Mouse (Mus musculus): ENCODE results near the gene Rnf39. TPM values are rescaled to one million over a fixed set of nuclear protein-coding genes. Genes with fewer than 3 reads are reported as not detected.
"Not testable (repeated sequence)": the region's sequence is repeated elsewhere in the genome, so short reads cannot be mapped to it uniquely, and the experiment has no call there.

Gene Rnf39
- polyA plus RNA-seq, 1 experiment: 0.88 TPM

DNA sequence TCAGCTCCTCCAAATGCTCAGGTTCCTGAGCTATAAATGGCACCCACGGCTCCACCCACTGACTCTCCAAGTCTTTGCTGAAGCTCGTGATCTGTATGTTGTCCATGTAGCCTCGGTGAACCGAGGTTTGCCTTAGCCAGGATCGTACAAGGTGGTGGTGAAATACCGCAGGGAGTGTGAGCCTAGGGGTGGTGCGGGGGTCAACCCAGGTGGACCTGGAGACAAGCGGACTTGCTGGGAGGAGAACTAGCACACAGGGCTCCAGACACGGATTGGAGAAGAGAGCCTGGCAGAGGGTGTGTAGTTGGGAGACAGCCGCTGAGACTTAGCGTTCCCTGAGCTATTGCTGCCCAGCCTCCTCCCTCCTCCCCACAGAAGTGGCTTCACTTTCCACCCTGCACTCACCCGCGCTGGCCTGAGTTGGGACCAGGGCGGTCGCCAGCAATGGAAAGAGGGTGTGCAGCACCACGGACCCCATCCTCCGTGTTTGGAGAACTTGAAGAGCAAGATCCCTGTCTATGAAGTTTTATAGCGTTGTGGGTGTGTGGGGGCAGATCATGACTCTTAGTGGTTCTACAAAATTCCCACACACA is 38.6 kb downstream of the Rnf39 start, which contains the start of gene 2410137M14Rik:
TSS of gene 2410137M14Rik (minus strand) at position 17 of the 593 bp plus-strand sequence.
- Histone ChIP-seq H3K4me1 (ENCODE audit: control insufficient read depth, insufficient read depth, low read length) (peaks cover 11% of the 10 kb centered on the region), H3K27me3 (ENCODE audit: control insufficient read depth, insufficient read depth, low read length, poor library complexity, severe bottlenecking) (no peaks in the 10 kb centered on the region), H3K4me3 (ENCODE audit: low read depth, low read length) (peak within 1 kb of the TSS; percentile 48), H3K36me3 (ENCODE audit: control insufficient read depth, insufficient read depth, low read length, poor library complexity, severe bottlenecking) (no peaks in the 10 kb centered on the region; the same call in 1 of the 2 replicates), H3K27ac (ENCODE audit: insufficient read depth, low read length) (peak within 1 kb of the TSS; percentile 99), H3K9ac (ENCODE audit: low read depth, poor library complexity, severe bottlenecking) (peak within 1 kb of the TSS; percentile 68), H3K9me3 (replicated peaks; ENCODE audit: control insufficient read depth, insufficient read depth, low read length, poor library complexity, severe bottlenecking) (no peaks in the 10 kb centered on the region)
- TF ChIP-seq EP300 (IDR thresholded peaks at IDR 0.05; ENCODE audit: insufficient read depth, low read depth, low read length) (no peak), POLR2A (IDR thresholded peaks at IDR 0.05; ENCODE audit: insufficient read depth, low read length) (no peak), CTCF (IDR thresholded peaks at IDR 0.05; ENCODE audit: low read depth, low read length) (no peak)

DNA sequence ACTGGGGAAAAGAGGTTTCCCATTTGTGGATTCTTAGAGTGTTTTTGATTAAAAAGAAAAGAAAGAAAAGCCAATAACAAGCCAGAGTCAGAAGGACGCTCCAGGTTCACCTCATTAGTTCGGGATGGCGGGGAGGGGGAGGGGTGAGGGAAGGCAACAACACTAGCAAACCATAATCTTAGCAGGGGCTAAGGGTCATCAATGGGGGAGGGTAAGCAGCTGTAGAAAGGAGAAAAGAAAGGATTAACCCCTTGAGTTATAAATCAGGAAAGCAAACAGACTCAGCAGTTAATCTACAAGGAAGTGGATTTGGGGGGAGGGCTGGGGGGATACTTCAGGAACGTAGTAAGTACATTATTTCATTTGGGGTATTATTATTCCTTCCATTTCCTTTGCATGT is 39.1 kb downstream of the Rnf39 start:
- peak overlapping the region; percentile 99 for H3K27ac ChIP-seq (ENCODE audit: insufficient read depth, low read length)
- H3K36me3 ChIP-seq (ENCODE audit: control insufficient read depth, insufficient read depth, low read length, poor library complexity, severe bottlenecking): no peaks in the 10 kb centered on the region; the same call in 1 of the 2 replicates
- H3K9ac ChIP-seq (ENCODE audit: low read depth, poor library complexity, severe bottlenecking): peak overlapping the region; percentile 68
- H3K4me1 ChIP-seq (ENCODE audit: control insufficient read depth, insufficient read depth, low read length): peaks cover 14% of the 10 kb centered on the region
- no peaks in the 10 kb centered on the region for H3K9me3 ChIP-seq (replicated peaks; ENCODE audit: control insufficient read depth, insufficient read depth, low read length, poor library complexity, severe bottlenecking)
- TF ChIP-seq CTCF (IDR thresholded peaks at IDR 0.05; ENCODE audit: low read depth, low read length) (no peak), EP300 (IDR thresholded peaks at IDR 0.05; ENCODE audit: insufficient read depth, low read depth, low read length) (no peak), POLR2A (IDR thresholded peaks at IDR 0.05; ENCODE audit: insufficient read depth, low read length) (no peak)
- no peaks in the 10 kb centered on the region for H3K27me3 ChIP-seq (ENCODE audit: control insufficient read depth, insufficient read depth, low read length, poor library complexity, severe bottlenecking)
- no peak overlapping the region for H3K4me3 ChIP-seq (ENCODE audit: low read depth, low read length)

DNA sequence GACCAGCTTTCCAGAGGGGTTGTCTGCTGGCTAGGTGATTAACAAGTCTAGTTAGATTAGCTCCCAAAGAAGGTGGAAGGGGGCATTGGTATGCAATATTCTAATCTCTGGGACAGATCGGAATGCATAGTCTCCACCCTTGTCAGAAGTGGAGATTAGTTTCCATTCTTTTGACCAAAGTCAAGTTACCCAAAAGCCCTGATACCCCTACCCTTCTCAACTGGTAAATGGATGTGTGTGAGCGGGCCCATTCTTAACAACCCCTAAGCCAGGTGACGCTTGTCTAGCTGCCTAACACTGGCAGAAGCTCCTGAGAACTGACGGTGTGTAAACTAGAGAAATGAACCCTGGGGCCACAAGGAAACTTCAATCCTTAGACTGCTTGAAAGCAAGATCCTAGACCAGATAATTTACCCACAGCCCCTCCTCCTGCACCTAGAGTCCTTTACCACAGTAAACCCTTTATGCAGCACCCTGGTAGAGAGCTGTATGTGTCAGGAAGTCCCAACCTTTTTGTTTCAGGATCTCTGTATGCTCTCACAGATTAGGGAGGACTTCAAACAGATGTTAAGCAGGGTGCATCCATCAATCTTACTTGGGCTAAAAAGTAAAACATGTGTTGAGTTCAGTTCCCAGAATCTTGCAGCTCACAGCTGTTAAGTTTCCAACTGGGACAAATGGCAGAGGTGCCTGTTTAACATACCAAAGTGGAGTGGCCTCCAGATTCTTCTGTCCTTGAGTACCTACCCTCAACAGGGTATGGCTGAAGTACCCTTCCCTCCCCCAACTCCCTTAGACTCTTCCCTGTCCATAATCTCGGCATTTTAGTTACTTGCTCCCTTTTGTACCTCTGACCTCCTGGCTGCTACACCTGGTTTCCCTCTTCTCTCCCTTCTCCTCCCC is 39.8 kb downstream of the Rnf39 start:
- TF ChIP-seq CTCF (IDR thresholded peaks at IDR 0.05; ENCODE audit: low read depth, low read length) (no peak), POLR2A (IDR thresholded peaks at IDR 0.05; ENCODE audit: insufficient read depth, low read length) (no peak), EP300 (IDR thresholded peaks at IDR 0.05; ENCODE audit: insufficient read depth, low read depth, low read length) (peak; percentile 65)
- Histone ChIP-seq H3K36me3 (ENCODE audit: control insufficient read depth, insufficient read depth, low read length, poor library complexity, severe bottlenecking) (no peaks in the 10 kb centered on the region; the same call in 1 of the 2 replicates), H3K4me3 (ENCODE audit: low read depth, low read length) (0 out of 2 replicates have a peak overlapping the region, but pooled peaks have one; percentile 25), H3K9me3 (replicated peaks; ENCODE audit: control insufficient read depth, insufficient read depth, low read length, poor library complexity, severe bottlenecking) (no peaks in the 10 kb centered on the region), H3K9ac (ENCODE audit: low read depth, poor library complexity, severe bottlenecking) (peak overlapping the region; percentile 40; the same call in 1 of the 2 replicates), H3K27ac (ENCODE audit: insufficient read depth, low read length) (peak overlapping the region; percentile 99), H3K4me1 (ENCODE audit: control insufficient read depth, insufficient read depth, low read length) (peaks cover 14% of the 10 kb centered on the region), H3K27me3 (ENCODE audit: control insufficient read depth, insufficient read depth, low read length, poor library complexity, severe bottlenecking) (no peaks in the 10 kb centered on the region)

DNA sequence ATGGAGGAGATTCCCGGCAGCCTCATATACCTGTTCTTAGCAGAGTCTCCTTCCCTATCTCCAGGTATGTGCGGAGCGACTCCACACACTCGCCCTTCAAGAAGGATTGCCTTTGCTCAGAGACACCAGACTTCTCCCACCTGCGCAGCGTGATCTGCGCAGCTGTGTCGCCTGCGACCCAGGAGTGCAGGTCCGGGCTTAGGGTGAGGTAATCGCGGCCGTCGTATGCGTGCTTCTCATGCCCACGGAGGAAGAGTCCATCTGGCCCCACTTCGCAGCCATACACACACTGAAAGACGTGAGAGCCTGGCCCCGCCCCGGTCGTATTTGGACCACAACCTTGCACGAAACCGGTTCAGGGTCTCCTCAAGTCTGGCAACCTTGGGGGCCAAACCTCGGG is 45.8 kb downstream of the Rnf39 start:
- peak overlapping the region; percentile 64 for H3K27ac ChIP-seq (ENCODE audit: insufficient read depth, low read length)

DNA sequence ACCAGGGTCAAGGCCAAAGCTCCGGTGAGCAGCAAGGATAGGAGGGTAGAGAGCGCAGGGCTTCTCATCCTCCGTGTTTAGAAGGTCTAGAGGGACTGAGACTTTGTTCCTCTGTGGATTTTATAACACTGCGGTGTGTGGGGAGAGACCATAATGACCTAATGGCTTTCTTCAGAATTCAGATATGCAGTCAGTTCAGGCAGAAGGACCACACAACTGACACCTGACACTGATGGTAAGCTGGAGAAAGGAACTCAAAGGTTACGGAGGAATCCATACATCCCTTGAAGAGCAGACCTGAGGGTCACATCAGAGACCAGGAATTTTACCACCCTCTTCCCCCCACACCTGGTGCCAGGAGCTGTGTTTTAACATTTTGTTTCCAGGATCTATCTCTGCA is 46.7 kb downstream of the Rnf39 start, which contains the start of gene H2-M5:
TSS of gene H2-M5 (minus strand) at position 101 of the 400 bp plus-strand sequence.
- peak within 1 kb of the TSS; percentile 76 for H3K4me3 ChIP-seq (ENCODE audit: low read depth, low read length)
- H3K9ac ChIP-seq (ENCODE audit: low read depth, poor library complexity, severe bottlenecking): peak within 1 kb of the TSS; percentile 60
- no peaks in the 10 kb centered on the region for H3K36me3 ChIP-seq (ENCODE audit: control insufficient read depth, insufficient read depth, low read length, poor library complexity, severe bottlenecking)
- TF ChIP-seq POLR2A (IDR thresholded peaks at IDR 0.05; ENCODE audit: insufficient read depth, low read length) (no peak), EP300 (IDR thresholded peaks at IDR 0.05; ENCODE audit: insufficient read depth, low read depth, low read length) (no peak), CTCF (IDR thresholded peaks at IDR 0.05; ENCODE audit: low read depth, low read length) (no peak)
- H3K4me1 ChIP-seq (ENCODE audit: control insufficient read depth, insufficient read depth, low read length): peaks cover 5% of the 10 kb centered on the region
- H3K27ac ChIP-seq (ENCODE audit: insufficient read depth, low read length): peak within 1 kb of the TSS; percentile 64
- no peaks in the 10 kb centered on the region for H3K27me3 ChIP-seq (ENCODE audit: control insufficient read depth, insufficient read depth, low read length, poor library complexity, severe bottlenecking)
- H3K9me3 ChIP-seq (replicated peaks; ENCODE audit: control insufficient read depth, insufficient read depth, low read length, poor library complexity, severe bottlenecking): no peaks in the 10 kb centered on the region

More for the DNA sequence above, 45.8 kb downstream of the Rnf39 start:
- no peak for TF ChIP-seq POLR2A (IDR thresholded peaks at IDR 0.05; ENCODE audit: insufficient read depth, low read length)
- no peak for TF ChIP-seq CTCF (IDR thresholded peaks at IDR 0.05; ENCODE audit: low read depth, low read length)
- no peak for TF ChIP-seq EP300 (IDR thresholded peaks at IDR 0.05; ENCODE audit: insufficient read depth, low read depth, low read length)
- Histone ChIP-seq H3K4me1 (ENCODE audit: control insufficient read depth, insufficient read depth, low read length) (peaks cover 5% of the 10 kb centered on the region), H3K9me3 (replicated peaks; ENCODE audit: control insufficient read depth, insufficient read depth, low read length, poor library complexity, severe bottlenecking) (no peaks in the 10 kb centered on the region), H3K9ac (ENCODE audit: low read depth, poor library complexity, severe bottlenecking) (peak overlapping the region; percentile 60), H3K27me3 (ENCODE audit: control insufficient read depth, insufficient read depth, low read length, poor library complexity, severe bottlenecking) (no peaks in the 10 kb centered on the region), H3K4me3 (ENCODE audit: low read depth, low read length) (peak overlapping the region; percentile 76), H3K36me3 (ENCODE audit: control insufficient read depth, insufficient read depth, low read length, poor library complexity, severe bottlenecking) (no peaks in the 10 kb centered on the region)

DNA sequence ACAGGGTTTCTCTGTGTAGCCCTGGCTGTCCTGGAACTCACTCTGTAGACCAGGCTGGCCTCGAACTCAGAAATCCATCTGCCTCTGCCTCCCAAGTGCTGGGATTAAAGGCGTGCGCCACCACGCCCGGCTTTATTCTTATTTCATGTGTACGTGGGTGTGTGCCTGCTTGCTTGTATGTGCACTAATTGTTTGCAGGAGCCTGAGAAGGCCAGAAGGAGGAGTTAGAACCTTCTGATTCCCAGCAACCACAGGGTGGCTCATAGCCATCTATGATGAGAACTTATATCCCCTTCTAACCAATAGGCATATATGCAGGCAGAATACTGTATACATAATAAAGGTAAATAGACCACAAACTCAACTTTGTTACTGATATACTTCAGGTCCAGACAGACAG is 47.9 kb downstream of the Rnf39 start:
- H3K27me3 ChIP-seq (ENCODE audit: control insufficient read depth, insufficient read depth, low read length, poor library complexity, severe bottlenecking); H3K9ac ChIP-seq (ENCODE audit: low read depth, poor library complexity, severe bottlenecking); H3K9me3 ChIP-seq (replicated peaks; ENCODE audit: control insufficient read depth, insufficient read depth, low read length, poor library complexity, severe bottlenecking); H3K4me3 ChIP-seq (ENCODE audit: low read depth, low read length); H3K4me1 ChIP-seq (ENCODE audit: control insufficient read depth, insufficient read depth, low read length); H3K36me3 ChIP-seq (ENCODE audit: control insufficient read depth, insufficient read depth, low read length, poor library complexity, severe bottlenecking): not testable (repeated sequence)
- H3K27ac ChIP-seq (ENCODE audit: insufficient read depth, low read length): peak overlapping the region; percentile 26; the same call in 1 of the 2 replicates

All from ES-Bruce4 (cell line).